Mouse (Mus musculus) thymus, adult 2 months (tissue): Measurements from ENCODE around the gene Rsbn1. TPM values are rescaled to one million over a fixed set of nuclear protein-coding genes. Genes with fewer than 3 reads are reported as not detected.
A peak's percentile ranks its signal among the peaks of the same experiment; 100 is the strongest.

ENCODE experiments used
- DNase-seq: peaks from one replicate; pipeline ENCODE4 v3.0.0; 2021
- H3K27ac ChIP-seq: fragments of 200-500 bp; 2 replicates; pipeline ENCODE4 v1.5.1; 2012; ENCODE audit warnings: low read length, control low read depth; ENCODE audit not compliant: control insufficient read depth, insufficient read depth
- H3K27me3 ChIP-seq: fragments of 200-500 bp; 2 replicates; pipeline ENCODE4 v1.6.1; 2012; ENCODE audit warnings: mild to moderate bottlenecking, low read length, moderate library complexity, mixed read lengths; ENCODE audit not compliant: control insufficient read depth, insufficient read depth
- H3K36me3 ChIP-seq: fragments of 200-500 bp; 2 replicates; pipeline ENCODE4 v1.6.1; 2012; ENCODE audit warnings: mild to moderate bottlenecking, low read length, moderate library complexity; ENCODE audit not compliant: control insufficient read depth, insufficient read depth
- H3K4me1 ChIP-seq: fragments of 200-500 bp; replicated peaks from 2 replicates; pipeline ENCODE4 v1.6.1; 2012; ENCODE audit warnings: low read length; ENCODE audit not compliant: control insufficient read depth, insufficient read depth
- H3K4me3 ChIP-seq: fragments of 200-500 bp; 2 replicates; pipeline ENCODE4 v1.5.1; 2012; ENCODE audit warnings: mild to moderate bottlenecking, low read length, control low read depth, moderate library complexity; ENCODE audit not compliant: control insufficient read depth, insufficient read depth
- CTCF ChIP-seq: fragments of 200-500 bp; IDR thresholded peaks from 2 replicates; pipeline ENCODE4 v1.5.1; 2012; ENCODE audit warnings: mild to moderate bottlenecking, control low read depth, low read length, moderate library complexity, borderline replicate concordance; ENCODE audit not compliant: control insufficient read depth, poor library complexity, insufficient read depth; ENCODE audit errors: extremely low read depth
- POLR2A ChIP-seq: fragments of 200-500 bp; IDR thresholded peaks from 2 replicates; pipeline ENCODE4 v1.6.1; 2012; ENCODE audit warnings: mild to moderate bottlenecking, low read length, control low read depth, moderate library complexity; ENCODE audit not compliant: control insufficient read depth, poor library complexity, insufficient read depth; ENCODE audit errors: extremely low read depth
- WGBS: fragments of 180-500 bp; shearing (Covaris S2); methylation state at CpG from one replicate; pipeline ENCODE4 v1.1.7; 2018; 5-methylcytosine and 5-hydroxymethylcytosine counted together
- polyA plus RNA-seq: library from polyadenylated mRNA; depleted of rRNA; stranded (reverse); fragments of >200 nt; gene quantifications from 2 replicates; pipeline ENCODE4 v1.2.3, GENCODE M21; 2012

The Rsbn1 gene
- polyA plus RNA-seq, 1 experiment = 10.9 TPM

- 40% methylated on average over 3 of the region's 3 CpGs for WGBS
- Histone ChIP-seq H3K4me1 (peaks cover 15% of the 10 kb centered on the region), H3K27me3 (no peaks in the 10 kb centered on the region), H3K36me3 (peaks cover 78% of the 10 kb centered on the region), H3K4me3 (no peak overlapping the region), H3K27ac (no peak overlapping the region; the same call in 1 of the 2 replicates)
- peak; percentile 59 for DNase-seq
- TF ChIP-seq POLR2A (no peak), CTCF (no peak)
Observed at GRCm38 (mm10) chr3:103887581-103887980, 26.3 kb upstream of the Rsbn1 start.

GRCm38 (mm10) chr3:103893374-103893773, 20.5 kb upstream of the Rsbn1 start:
- Histone ChIP-seq H3K36me3 (peaks cover 51% of the 10 kb centered on the region), H3K4me1 (no peaks in the 10 kb centered on the region), H3K27ac (no peak overlapping the region), H3K4me3 (no peak overlapping the region), H3K27me3 (no peaks in the 10 kb centered on the region)
- DNase-seq = no peak
- TF ChIP-seq POLR2A = no peak
- no peak for TF ChIP-seq CTCF
- WGBS = 91% methylated on average over 3 of the region's 3 CpGs

GRCm38 (mm10) chr3:103904705-103905104, 9.2 kb upstream of the Rsbn1 start:
- Histone ChIP-seq H3K27me3 (no peaks in the 10 kb centered on the region), H3K27ac (no peak overlapping the region), H3K4me3 (no peak overlapping the region), H3K4me1 (no peaks in the 10 kb centered on the region), H3K36me3 (peaks cover 64% of the 10 kb centered on the region)
- TF ChIP-seq POLR2A (no peak), CTCF (no peak)
- DNase-seq = no peak
- 100% methylated on average over 1 of the region's 1 CpGs for WGBS

DNA sequence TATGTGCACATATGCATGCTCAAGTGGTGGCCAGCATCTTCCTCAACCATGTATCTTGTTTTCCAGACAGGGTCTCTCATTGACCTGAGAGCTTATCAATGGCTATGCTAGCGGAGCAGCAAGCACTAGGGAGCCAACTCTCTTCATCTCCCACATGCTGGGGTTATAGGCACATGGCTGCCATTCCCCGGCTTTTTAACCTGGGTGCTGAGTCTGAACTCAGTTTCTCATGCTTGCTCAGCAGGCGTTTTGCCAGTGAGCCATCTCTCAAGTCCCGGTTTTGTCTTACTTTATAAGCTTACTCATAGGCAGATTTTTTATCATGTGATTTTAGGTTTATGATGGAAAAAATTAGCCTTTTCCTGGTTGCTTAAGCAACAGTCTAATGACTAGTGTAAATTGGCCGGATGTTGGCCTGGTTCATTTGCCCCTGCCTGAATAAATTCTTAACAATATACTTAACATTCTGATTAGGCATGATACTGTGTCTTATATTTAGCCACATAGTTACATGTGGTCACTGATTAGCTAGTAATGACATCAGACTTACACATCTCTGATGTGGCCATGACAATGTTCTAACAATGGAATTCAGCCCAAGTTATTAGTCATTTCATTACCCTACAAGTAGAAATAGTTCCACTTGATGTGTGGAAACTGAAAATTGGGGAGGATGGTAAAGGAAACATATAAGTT, 6.4 kb upstream of the Rsbn1 start:
- Histone ChIP-seq H3K4me1 (no peaks in the 10 kb centered on the region), H3K27me3 (no peaks in the 10 kb centered on the region), H3K4me3 (no peak overlapping the region), H3K27ac (no peak overlapping the region), H3K36me3 (peaks cover 65% of the 10 kb centered on the region)
- DNase-seq = no peak
- TF ChIP-seq POLR2A = no peak
- 94% methylated on average over 5 of the region's 5 CpGs for WGBS

DNA sequence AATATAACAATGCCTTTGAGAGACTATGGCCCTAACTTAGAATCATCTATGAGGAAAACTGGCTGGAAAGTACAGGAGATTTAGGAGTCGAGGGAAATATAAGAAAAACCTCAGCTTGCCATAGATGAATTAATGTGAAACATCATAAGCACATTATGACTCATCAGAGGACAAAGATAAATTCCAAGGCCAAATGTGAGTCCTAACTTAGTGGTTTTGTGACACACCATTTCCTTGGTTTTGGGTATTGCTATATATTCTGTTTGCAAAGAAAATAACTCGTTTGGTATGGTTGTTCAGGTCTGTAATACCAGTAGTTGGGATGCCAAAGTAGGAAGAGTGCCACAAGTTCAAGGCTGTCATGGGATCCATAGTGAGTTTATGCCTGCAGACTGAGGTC, 5.1 kb upstream of the Rsbn1 start:
- no peaks in the 10 kb centered on the region for H3K4me1 ChIP-seq
- H3K27ac ChIP-seq = no peak overlapping the region
- H3K4me3 ChIP-seq = no peak overlapping the region
- 89% methylated on average over 2 of the region's 2 CpGs for WGBS
- no peaks in the 10 kb centered on the region for H3K27me3 ChIP-seq
- TF ChIP-seq CTCF (no peak), POLR2A (no peak)
- no peak for DNase-seq
- peaks cover 54% of the 10 kb centered on the region for H3K36me3 ChIP-seq

DNA sequence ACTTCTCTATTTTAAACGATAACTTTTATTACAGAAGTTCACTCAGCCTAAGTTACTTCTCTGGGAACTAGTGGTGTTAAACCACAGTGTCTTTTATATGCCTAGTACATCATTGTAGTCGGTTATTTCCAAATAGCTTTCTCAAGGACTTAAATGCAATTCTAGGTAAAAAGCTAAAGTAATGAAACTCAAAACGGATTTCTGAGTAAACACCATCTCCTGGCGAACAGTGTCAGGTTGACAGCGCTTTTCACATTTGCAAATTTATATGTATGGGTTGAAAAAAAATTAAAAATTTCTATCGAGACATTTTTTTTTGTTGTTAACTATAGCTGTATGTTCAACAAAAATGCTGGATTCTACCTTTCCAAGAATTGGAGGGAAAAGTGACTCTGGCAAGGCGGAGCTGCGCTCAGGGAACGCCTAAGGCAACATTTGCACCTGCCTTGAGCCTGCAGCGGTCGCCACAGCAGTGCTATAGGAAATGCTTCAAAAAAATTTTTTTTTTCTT, 414 bp upstream of the Rsbn1 start:
- Histone ChIP-seq H3K27ac (peak overlapping the region; percentile 86), H3K27me3 (no peaks in the 10 kb centered on the region), H3K4me1 (no peaks in the 10 kb centered on the region), H3K36me3 (peaks cover 20% of the 10 kb centered on the region), H3K4me3 (peak overlapping the region; percentile 41)
- TF ChIP-seq POLR2A = no peak
- TF ChIP-seq CTCF = no peak
- WGBS = under 1% methylated on average over 11 of the region's 11 CpGs
- no peak for DNase-seq
